Mouse (Mus musculus): Measurements from ENCODE around the gene Fam117b.

DNA sequence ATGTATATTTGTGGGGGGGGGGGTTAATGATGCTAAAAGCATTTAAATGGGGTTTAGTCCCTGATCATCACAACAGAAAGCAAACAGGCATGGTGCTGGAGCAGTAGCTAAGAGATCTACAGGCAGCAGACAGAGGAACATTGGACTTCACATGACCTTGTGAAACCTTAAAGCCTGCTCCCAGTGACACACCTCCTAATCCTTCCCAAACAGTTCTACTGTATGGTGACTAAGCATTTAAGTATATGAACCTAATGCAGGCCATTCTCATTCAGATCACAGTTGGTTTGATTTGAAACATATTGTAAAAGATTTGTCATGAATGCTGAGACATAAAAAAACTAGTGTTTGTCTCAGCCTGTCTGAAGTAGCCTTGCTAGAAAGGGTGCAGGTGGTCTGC lies 73.8 kb downstream of the Fam117b start:
- TF ChIP-seq CTCF (IDR thresholded peaks at IDR 0.05), result no peak
- TF ChIP-seq EP300 (IDR thresholded peaks at IDR 0.05; ENCODE audit: insufficient read depth, low read depth, low read length), result no peak
